Mouse (Mus musculus): ENCODE measurements at regions not wholly inside any gene's neighbourhood (a gene's known extent, or its start where the extent isn't known, plus 50 kb on each side); places are given as distances from the start of the nearest gene placed in this dataset.

- no peak overlapping the region for H3K4me2 ChIP-seq
- H3K9me3 ChIP-seq = no peaks in the 10 kb centered on the region
- no peak overlapping the region for H3K27ac ChIP-seq
- H3K4me1 ChIP-seq (replicated peaks) = no peaks in the 10 kb centered on the region
- H3K27me3 ChIP-seq = no peaks in the 10 kb centered on the region
- H3K9ac ChIP-seq = no peak overlapping the region
- H3K36me3 ChIP-seq = no peaks in the 10 kb centered on the region
- WGBS = 88% methylated on average over 9 of the region's 9 CpGs
- no peak for ATAC-seq (ENCODE audit: low FRiP score)
- no peak overlapping the region for H3K4me3 ChIP-seq
Measured at GRCm38 (mm10) chr1:185629976-185630375, 175.3 kb downstream of the Slc30a10 start.

- no peak for ATAC-seq (ENCODE audit: low FRiP score)
Measured at GRCm38 (mm10) chr1:185638631-185639030, 184.0 kb downstream of the Slc30a10 start.

GRCm38 (mm10) chr1:185639486-185639885 is 184.8 kb downstream of the Slc30a10 start:
- H3K27ac ChIP-seq = no peak overlapping the region
- no peak overlapping the region for H3K9ac ChIP-seq
- no peak for ATAC-seq (ENCODE audit: low FRiP score)
- H3K27me3 ChIP-seq = no peaks in the 10 kb centered on the region
- H3K36me3 ChIP-seq = no peaks in the 10 kb centered on the region
- 97% methylated on average over 1 of the region's 1 CpGs for WGBS
- H3K4me1 ChIP-seq (replicated peaks) = no peaks in the 10 kb centered on the region
- no peak overlapping the region for H3K4me2 ChIP-seq
- H3K4me3 ChIP-seq = no peak overlapping the region
- no peaks in the 10 kb centered on the region for H3K9me3 ChIP-seq

More at GRCm38 (mm10) chr1:185638631-185639030, 184.0 kb downstream of the Slc30a10 start:
- Histone ChIP-seq H3K4me1 (replicated peaks) (no peaks in the 10 kb centered on the region), H3K9me3 (no peaks in the 10 kb centered on the region), H3K36me3 (no peaks in the 10 kb centered on the region), H3K4me3 (no peak overlapping the region), H3K4me2 (no peak overlapping the region), H3K27me3 (no peaks in the 10 kb centered on the region), H3K9ac (no peak overlapping the region), H3K27ac (no peak overlapping the region)
- WGBS = 85% methylated on average over 6 of the region's 6 CpGs

GRCm38 (mm10) chr1:185644026-185644425 is 189.4 kb downstream of the Slc30a10 start:
- Histone ChIP-seq H3K9ac (no peak overlapping the region), H3K4me3 (no peak overlapping the region), H3K27me3 (no peaks in the 10 kb centered on the region), H3K9me3 (no peaks in the 10 kb centered on the region), H3K27ac (no peak overlapping the region), H3K4me1 (replicated peaks) (no peaks in the 10 kb centered on the region), H3K4me2 (no peak overlapping the region), H3K36me3 (no peaks in the 10 kb centered on the region)
- 67% methylated on average over 7 of the region's 7 CpGs for WGBS
- no peak for ATAC-seq (ENCODE audit: low FRiP score)

GRCm38 (mm10) chr1:185648128-185648527 is 193.5 kb downstream of the Slc30a10 start:
- Histone ChIP-seq H3K4me3 (no peak overlapping the region), H3K9ac (no peak overlapping the region), H3K4me2 (no peak overlapping the region), H3K27me3 (no peaks in the 10 kb centered on the region), H3K27ac (no peak overlapping the region), H3K9me3 (no peaks in the 10 kb centered on the region), H3K36me3 (no peaks in the 10 kb centered on the region), H3K4me1 (replicated peaks) (no peaks in the 10 kb centered on the region)
- no peak for ATAC-seq (ENCODE audit: low FRiP score)
- 89% methylated on average over 6 of the region's 6 CpGs for WGBS

- no peak for ATAC-seq (ENCODE audit: low FRiP score)
Measured at GRCm38 (mm10) chr1:185648926-185649325, 194.3 kb downstream of the Slc30a10 start.

GRCm38 (mm10) chr1:185650926-185651325 is 196.3 kb downstream of the Slc30a10 start:
- no peak overlapping the region for H3K9ac ChIP-seq
- 84% methylated on average over 2 of the region's 2 CpGs for WGBS
- H3K4me3 ChIP-seq = no peak overlapping the region
- no peak overlapping the region for H3K27ac ChIP-seq
- no peaks in the 10 kb centered on the region for H3K27me3 ChIP-seq
- no peaks in the 10 kb centered on the region for H3K9me3 ChIP-seq
- no peak for ATAC-seq (ENCODE audit: low FRiP score)
- no peaks in the 10 kb centered on the region for H3K4me1 ChIP-seq (replicated peaks)
- H3K4me2 ChIP-seq = no peak overlapping the region
- no peaks in the 10 kb centered on the region for H3K36me3 ChIP-seq

More at GRCm38 (mm10) chr1:185648926-185649325, 194.3 kb downstream of the Slc30a10 start:
- H3K27me3 ChIP-seq = no peaks in the 10 kb centered on the region
- H3K4me2 ChIP-seq = no peak overlapping the region
- no peaks in the 10 kb centered on the region for H3K4me1 ChIP-seq (replicated peaks)
- 94% methylated on average over 4 of the region's 4 CpGs for WGBS
- no peaks in the 10 kb centered on the region for H3K9me3 ChIP-seq
- no peak overlapping the region for H3K27ac ChIP-seq
- no peak overlapping the region for H3K4me3 ChIP-seq
- H3K9ac ChIP-seq = no peak overlapping the region
- H3K36me3 ChIP-seq = no peaks in the 10 kb centered on the region

GRCm38 (mm10) chr1:185655021-185655420 is 200.4 kb downstream of the Slc30a10 start:
- Histone ChIP-seq H3K9ac (no peak overlapping the region), H3K27ac (no peak overlapping the region), H3K4me2 (no peak overlapping the region), H3K27me3 (no peaks in the 10 kb centered on the region), H3K4me3 (no peak overlapping the region), H3K9me3 (no peaks in the 10 kb centered on the region), H3K4me1 (replicated peaks) (no peaks in the 10 kb centered on the region), H3K36me3 (no peaks in the 10 kb centered on the region)
- WGBS = 78% methylated on average over 7 of the region's 7 CpGs
- no peak for ATAC-seq (ENCODE audit: low FRiP score)

- 75% methylated on average over 4 of the region's 4 CpGs for WGBS
- Histone ChIP-seq H3K4me3 (no peak overlapping the region), H3K9me3 (no peaks in the 10 kb centered on the region), H3K4me1 (replicated peaks) (no peaks in the 10 kb centered on the region), H3K36me3 (no peaks in the 10 kb centered on the region), H3K27me3 (no peaks in the 10 kb centered on the region), H3K27ac (no peak overlapping the region), H3K9ac (no peak overlapping the region), H3K4me2 (no peak overlapping the region)
- no peak for ATAC-seq (ENCODE audit: low FRiP score)
Measured at GRCm38 (mm10) chr1:185655461-185655860, 200.8 kb downstream of the Slc30a10 start.

- H3K9ac ChIP-seq = no peak overlapping the region
- H3K27ac ChIP-seq = no peak overlapping the region
- WGBS = 88% methylated on average over 8 of the region's 8 CpGs
- no peaks in the 10 kb centered on the region for H3K9me3 ChIP-seq
- H3K27me3 ChIP-seq = no peaks in the 10 kb centered on the region
- H3K4me2 ChIP-seq = no peak overlapping the region
- H3K4me1 ChIP-seq (replicated peaks) = no peaks in the 10 kb centered on the region
- ATAC-seq (ENCODE audit: low FRiP score) = no peak
- H3K36me3 ChIP-seq = no peaks in the 10 kb centered on the region
- H3K4me3 ChIP-seq = no peak overlapping the region
Measured at GRCm38 (mm10) chr1:185657286-185657685, 202.6 kb downstream of the Slc30a10 start.

GRCm38 (mm10) chr1:185659476-185659875 is 204.8 kb downstream of the Slc30a10 start:
- ATAC-seq (ENCODE audit: low FRiP score) = no peak
- Histone ChIP-seq H3K9me3 (no peaks in the 10 kb centered on the region), H3K36me3 (no peaks in the 10 kb centered on the region), H3K4me1 (replicated peaks) (no peaks in the 10 kb centered on the region), H3K9ac (no peak overlapping the region), H3K27ac (no peak overlapping the region), H3K4me3 (no peak overlapping the region), H3K27me3 (no peaks in the 10 kb centered on the region), H3K4me2 (no peak overlapping the region)
- WGBS = 87% methylated on average over 5 of the region's 5 CpGs

- Histone ChIP-seq H3K27ac (no peak overlapping the region), H3K27me3 (no peaks in the 10 kb centered on the region), H3K9ac (no peak overlapping the region), H3K4me3 (no peak overlapping the region), H3K4me2 (no peak overlapping the region), H3K9me3 (no peaks in the 10 kb centered on the region), H3K36me3 (no peaks in the 10 kb centered on the region), H3K4me1 (replicated peaks) (no peaks in the 10 kb centered on the region)
- ATAC-seq (ENCODE audit: low FRiP score) = no peak
- 79% methylated on average over 3 of the region's 3 CpGs for WGBS
Measured at GRCm38 (mm10) chr1:185662336-185662735, 207.7 kb downstream of the Slc30a10 start.

GRCm38 (mm10) chr1:185670029-185670741 is 215.5 kb downstream of the Slc30a10 start:
- 72% methylated on average over 5 of the region's 5 CpGs for WGBS
- no peak for ATAC-seq (ENCODE audit: low FRiP score)

More at GRCm38 (mm10) chr1:185670029-185670741, 215.5 kb downstream of the Slc30a10 start:
- Histone ChIP-seq H3K4me2 (no peak overlapping the region), H3K27ac (no peak overlapping the region), H3K36me3 (no peaks in the 10 kb centered on the region), H3K9me3 (no peaks in the 10 kb centered on the region), H3K27me3 (no peaks in the 10 kb centered on the region), H3K4me3 (no peak overlapping the region), H3K4me1 (replicated peaks) (no peaks in the 10 kb centered on the region), H3K9ac (no peak overlapping the region)

All from hindbrain, embryonic 13.5 days (tissue).